Comparison of ENCODE assay signal across 25 mouse cellular contexts in the genomic region with DNA sequence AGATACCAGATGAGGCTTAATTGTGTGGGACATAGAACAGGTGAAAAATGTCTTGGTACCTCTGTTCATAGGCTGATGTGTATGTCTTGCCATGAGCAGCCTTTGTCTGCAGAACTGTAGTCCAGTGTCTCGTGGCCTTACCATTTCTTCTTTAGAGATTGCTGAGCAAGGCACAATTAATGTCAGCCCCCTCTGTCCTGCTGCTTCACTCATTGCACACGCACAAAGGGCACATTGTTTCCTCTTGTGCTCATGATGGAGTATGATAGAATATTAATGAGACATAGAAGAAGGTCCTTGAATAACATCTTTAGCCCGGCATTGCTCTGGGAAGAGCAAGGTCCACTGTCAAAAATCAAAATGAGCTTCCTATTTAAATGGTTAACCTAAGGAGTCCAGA.
"Had no signal": no experiment of that assay in that cellular context is flagged by ENCODE, and none has a peak within 500 bp of the region (broad histone marks: within the 10 kb centered on the region; RNA-seq: fewer than 3 reads in every experiment).

No protein-coding gene starts in this region.

- H3K4me1 ChIP-seq: kidney, embryonic 15.5 days; limb, embryonic 10.5 days; limb, embryonic 13.5 days; liver, embryonic 12.5 days; liver, embryonic 15.5 days; lung, embryonic 15.5 days; megakaryocyte, embryonic 14.5 days; midbrain, embryonic 10.5 days; neural tube, embryonic 12.5 days had no signal

- H3K27me3 ChIP-seq: kidney, embryonic 15.5 days; limb, embryonic 13.5 days; liver, embryonic 12.5 days; liver, embryonic 15.5 days; lung, embryonic 15.5 days; megakaryocyte, embryonic 14.5 days; midbrain, embryonic 13.5 days; neural tube, embryonic 12.5 days had no signal

- H3K9me3 ChIP-seq: kidney, embryonic 15.5 days; limb, embryonic 10.5 days; limb, embryonic 13.5 days; liver, embryonic 12.5 days; liver, embryonic 15.5 days; lung, embryonic 15.5 days; megakaryocyte, embryonic 14.5 days; midbrain, embryonic 10.5 days; midbrain, embryonic 13.5 days; neural tube, embryonic 12.5 days had no signal

- H3K27ac ChIP-seq: kidney, embryonic 15.5 days; limb, embryonic 10.5 days; limb, embryonic 13.5 days; liver, embryonic 12.5 days; liver, embryonic 15.5 days; lung, embryonic 15.5 days; midbrain, embryonic 10.5 days; midbrain, embryonic 13.5 days; neural tube, embryonic 12.5 days had no signal

- ATAC-seq: liver, embryonic 12.5 days; midbrain, embryonic 13.5 days; midbrain, embryonic 16.5 days had no signal

- H3K4me3 ChIP-seq: kidney, embryonic 15.5 days; limb, embryonic 10.5 days; limb, embryonic 13.5 days; liver, embryonic 12.5 days; liver, embryonic 15.5 days; lung, embryonic 15.5 days; megakaryocyte, embryonic 14.5 days; midbrain, embryonic 10.5 days; midbrain, embryonic 13.5 days; myocyte; neural tube, embryonic 12.5 days had no signal

- H3K9ac ChIP-seq: kidney, embryonic 15.5 days; limb, embryonic 13.5 days; liver, embryonic 12.5 days; liver, embryonic 15.5 days; lung, embryonic 15.5 days; midbrain, embryonic 13.5 days; neural tube, embryonic 12.5 days had no signal

- H3K36me3 ChIP-seq: kidney, embryonic 15.5 days; limb, embryonic 10.5 days; limb, embryonic 13.5 days; liver, embryonic 12.5 days; liver, embryonic 15.5 days; lung, embryonic 15.5 days; midbrain, embryonic 10.5 days; midbrain, embryonic 13.5 days; neural tube, embryonic 12.5 days had no signal

- DNase-seq: kidney, adult 8-10 months; kidney, postnatal 10 days; kidney, postnatal 36 days; layer of hippocampus, postnatal 36 days; liver; lung, adult 18-20 months; lung, postnatal 10 days; lung, postnatal 36 days; right cerebral cortex, adult 18-20 months; right cerebral cortex, postnatal 14 days; right cerebral cortex, postnatal 4 days; thymus, adult 18-20 months; thymus, postnatal 36 days had no signal

- H3K4me2 ChIP-seq: kidney, embryonic 15.5 days; limb, embryonic 13.5 days; liver, embryonic 12.5 days; liver, embryonic 15.5 days; lung, embryonic 15.5 days; midbrain, embryonic 13.5 days; neural tube, embryonic 12.5 days had no signal
